In genomic region chr3:88546674-88547418, GRCm38 (mm10) we compare ENCODE assay signal across 21 mouse cellular contexts. TPM values are rescaled to one million over a fixed set of nuclear protein-coding genes. Genes with fewer than 3 reads are reported as not detected.
DNase-seq lines count a peak whose midpoint lies in the region; ATAC-seq lines count a peak whose summit lies in the region.
"Had no signal": no experiment of that assay in that cellular context is flagged by ENCODE, and none has a peak within 500 bp of the region (broad histone marks: within the 10 kb centered on the region; RNA-seq: fewer than 3 reads in every experiment).

No protein-coding gene starts in this region.

- no peak overlapping the region for H3K9ac ChIP-seq in midbrain, embryonic 11.5 days (ENCODE audit: low read length)
- H3K9ac ChIP-seq in midbrain, embryonic 13.5 days (replicated peaks): no peak overlapping the region
- no peak overlapping the region for H3K9ac ChIP-seq in intestine, embryonic 16.5 days (ENCODE audit: low read depth, low read length)
- H3K9ac ChIP-seq: heart, embryonic 13.5 days; hindbrain, embryonic 13.5 days had no signal

- H3K4me1 ChIP-seq in heart, embryonic 10.5 days: peaks cover 33% of the 10 kb centered on the region
- H3K4me1 ChIP-seq in midbrain, embryonic 11.5 days (ENCODE audit: control insufficient read depth, insufficient read depth, low read length): peaks cover 3% of the 10 kb centered on the region
- peaks cover 31% of the 10 kb centered on the region for H3K4me1 ChIP-seq in midbrain, embryonic 13.5 days (replicated peaks)
- peaks cover 10% of the 10 kb centered on the region for H3K4me1 ChIP-seq in intestine, embryonic 16.5 days (ENCODE audit: control insufficient read depth, insufficient read depth, low read length)

- DNase-seq in heart, embryonic 10.5 days (ENCODE audit: low spot score): peak; percentile 73
- DNase-seq in heart, adult 8-10 months (ENCODE audit: low spot score): no peak
- DNase-seq in midbrain, embryonic 11.5 days (ENCODE audit: low spot score, missing footprints): peak; percentile 51
- DNase-seq in adrenal gland, adult 8-10 months: no peak
- DNase-seq: adrenal gland, adult 2 months; cerebellum, postnatal 14 days; embryo, embryonic 11 days; gastrocnemius, postnatal 36 days; right cerebral cortex, postnatal 25 days had no signal

- H3K27me3 ChIP-seq in heart, embryonic 10.5 days (ENCODE audit: insufficient read depth, poor library complexity, severe bottlenecking): no peaks in the 10 kb centered on the region
- H3K27me3 ChIP-seq in midbrain, embryonic 11.5 days (ENCODE audit: control insufficient read depth, insufficient read depth, low read length): no peaks in the 10 kb centered on the region
- H3K27me3 ChIP-seq in midbrain, embryonic 13.5 days: no peaks in the 10 kb centered on the region
- H3K27me3 ChIP-seq in intestine, embryonic 16.5 days (replicated peaks; ENCODE audit: control insufficient read depth, insufficient read depth, low read length): no peaks in the 10 kb centered on the region
- H3K27me3 ChIP-seq: heart, embryonic 13.5 days; hindbrain, embryonic 13.5 days; megakaryocyte, embryonic 14.5 days had no signal

- H3K4me3 ChIP-seq in heart, embryonic 10.5 days: no peak overlapping the region
- no peak overlapping the region for H3K4me3 ChIP-seq in midbrain, embryonic 11.5 days (ENCODE audit: low read depth, low read length)
- no peak overlapping the region for H3K4me3 ChIP-seq in midbrain, embryonic 13.5 days (replicated peaks)
- peak overlapping the region; percentile 29 for H3K4me3 ChIP-seq in intestine, embryonic 16.5 days (ENCODE audit: low read length)
- H3K4me3 ChIP-seq: erythroblast, embryonic 14.5 days; heart, embryonic 13.5 days; hindbrain, embryonic 13.5 days; megakaryocyte, embryonic 14.5 days had no signal

- no peak overlapping the region for H3K27ac ChIP-seq in heart, embryonic 10.5 days
- no peak overlapping the region for H3K27ac ChIP-seq in midbrain, embryonic 11.5 days (ENCODE audit: low read depth, low read length)
- H3K27ac ChIP-seq in midbrain, embryonic 13.5 days: no peak overlapping the region
- H3K27ac ChIP-seq in intestine, embryonic 16.5 days (ENCODE audit: low read length): no peak overlapping the region; the same call in 1 of the 2 replicates
- H3K27ac ChIP-seq: heart, embryonic 13.5 days; hindbrain, embryonic 13.5 days had no signal

- 66% methylated on average over 6 of the region's 6 CpGs for WGBS in heart, embryonic 10.5 days
- 81% methylated on average over 6 of the region's 6 CpGs for WGBS in midbrain, embryonic 11.5 days
- WGBS in midbrain, embryonic 13.5 days: 84% methylated on average over 6 of the region's 6 CpGs
- 56% methylated on average over 6 of the region's 6 CpGs for WGBS in intestine, embryonic 16.5 days

- no peak for ATAC-seq in midbrain, embryonic 11.5 days (ENCODE audit: low FRiP score)
- ATAC-seq in midbrain, embryonic 13.5 days: no peak
- 0 out of 2 replicates have a peak, but pooled peaks have one; percentile 24 for ATAC-seq in intestine, embryonic 16.5 days
- ATAC-seq in frontal cortex, adult (ENCODE audit: low TSS enrichment): no peak
- ATAC-seq: forebrain, embryonic 16.5 days; inflammation-experienced regulatory T-cells, adult 6 months had no signal

- H3K9me3 ChIP-seq in heart, embryonic 10.5 days: no peaks in the 10 kb centered on the region
- H3K9me3 ChIP-seq in midbrain, embryonic 11.5 days (ENCODE audit: control insufficient read depth, low read length): no peaks in the 10 kb centered on the region
- H3K9me3 ChIP-seq in midbrain, embryonic 13.5 days: no peaks in the 10 kb centered on the region
- no peaks in the 10 kb centered on the region for H3K9me3 ChIP-seq in intestine, embryonic 16.5 days (ENCODE audit: control insufficient read depth, low read length)
- H3K9me3 ChIP-seq: heart, embryonic 13.5 days; hindbrain, embryonic 13.5 days; megakaryocyte, embryonic 14.5 days had no signal

- H3K4me2 ChIP-seq in midbrain, embryonic 11.5 days: no peak overlapping the region
- H3K4me2 ChIP-seq in midbrain, embryonic 13.5 days (replicated peaks): no peak overlapping the region
- H3K4me2 ChIP-seq in intestine, embryonic 16.5 days (ENCODE audit: low read depth, low read length): peak overlapping the region; percentile 50
- H3K4me2 ChIP-seq: heart, embryonic 13.5 days; hindbrain, embryonic 13.5 days had no signal

- H3K36me3 ChIP-seq in heart, embryonic 10.5 days: peaks cover 16% of the 10 kb centered on the region
- H3K36me3 ChIP-seq in midbrain, embryonic 11.5 days (ENCODE audit: control insufficient read depth, insufficient read depth, low read length): no peaks in the 10 kb centered on the region
- H3K36me3 ChIP-seq in midbrain, embryonic 13.5 days: 0 out of 2 replicates have a peak, but pooled peaks cover 4% of the 10 kb centered on the region
- H3K36me3 ChIP-seq in intestine, embryonic 16.5 days (ENCODE audit: control insufficient read depth, insufficient read depth, low read length): no peaks in the 10 kb centered on the region
- H3K36me3 ChIP-seq: hindbrain, embryonic 13.5 days had no signal

RNA-seq across cellular contexts. Expression of gene Rab25, which starts 1.3 kb away (rescaled TPM):
- 1.1 and 1.6 TPM in 2 replicates for polyA plus RNA-seq in heart, embryonic 10.5 days (2016; fragmentation: Nextera tagmentation; extraction: Ambion mirVana)
- total RNA-seq in heart, adult 8-10 months (2022): not detected
- polyA plus RNA-seq in midbrain, embryonic 11.5 days (2014; fragmentation: Nextera tagmentation; extraction: Ambion mirVana): 0.25 and 0.86 TPM in 2 replicates
- polyA plus RNA-seq in midbrain, embryonic 13.5 days (2015; fragmentation: Nextera tagmentation; extraction: Ambion mirVana): not detected in 2 replicates
- polyA plus RNA-seq in intestine, embryonic 16.5 days (2015; fragmentation: Nextera tagmentation; extraction: Ambion mirVana): 102 and 109 TPM in 2 replicates
- not detected for total RNA-seq in adrenal gland, adult 8-10 months (2022)
- total RNA-seq: adrenal gland, adult 2 months; gastrocnemius, postnatal 36 days; heart, postnatal 25 days; layer of hippocampus, postnatal 25 days; left cerebral cortex, postnatal 14 days had no signal
- polyA plus RNA-seq: erythroblast, embryonic 14.5 days; forebrain, embryonic 16.5 days; hindbrain, embryonic 13.5 days; inflammation-experienced regulatory T-cells, adult 6 months had no signal

RNA-seq across cellular contexts. Expression of gene Lamtor2, which starts 6.0 kb away (rescaled TPM):
- 154 and 190 TPM in 2 replicates for polyA plus RNA-seq in heart, embryonic 10.5 days (2016; fragmentation: Nextera tagmentation; extraction: Ambion mirVana)
- total RNA-seq in heart, adult 8-10 months (2022): 100 to 1,000 TPM; 104 to 116 (median 107) TPM
- 87.2 and 103 TPM in 2 replicates for polyA plus RNA-seq in midbrain, embryonic 11.5 days (2014; fragmentation: Nextera tagmentation; extraction: Ambion mirVana)
- 181 and 182 TPM in 2 replicates for polyA plus RNA-seq in midbrain, embryonic 13.5 days (2015; fragmentation: Nextera tagmentation; extraction: Ambion mirVana)
- 244 and 256 TPM in 2 replicates for polyA plus RNA-seq in intestine, embryonic 16.5 days (2015; fragmentation: Nextera tagmentation; extraction: Ambion mirVana)
- total RNA-seq in adrenal gland, adult 8-10 months (2022): 100 to 1,000 TPM; 138 to 164 (median 144) TPM

RNA-seq across cellular contexts. Expression of gene Ubqln4, which starts 6.7 kb away (rescaled TPM):
- 49.5 and 62.2 TPM in 2 replicates for polyA plus RNA-seq in heart, embryonic 10.5 days (2016; fragmentation: Nextera tagmentation; extraction: Ambion mirVana)
- total RNA-seq in heart, adult 8-10 months (2022): 10 to 100 TPM; 68.8 to 90.5 (median 77.6) TPM
- 72.4 and 73.0 TPM in 2 replicates for polyA plus RNA-seq in midbrain, embryonic 11.5 days (2014; fragmentation: Nextera tagmentation; extraction: Ambion mirVana)
- polyA plus RNA-seq in midbrain, embryonic 13.5 days (2015; fragmentation: Nextera tagmentation; extraction: Ambion mirVana): 39.1 and 46.7 TPM in 2 replicates
- polyA plus RNA-seq in intestine, embryonic 16.5 days (2015; fragmentation: Nextera tagmentation; extraction: Ambion mirVana): 37.2 and 38.9 TPM in 2 replicates
- 10 to 100 TPM; 64.1 to 81.3 (median 66.7) TPM for total RNA-seq in adrenal gland, adult 8-10 months (2022)

RNA-seq across cellular contexts. Expression of gene Mex3a, which starts 14.7 kb away (rescaled TPM):
- polyA plus RNA-seq in heart, embryonic 10.5 days (2016; fragmentation: Nextera tagmentation; extraction: Ambion mirVana): 11.6 and 22.8 TPM in 2 replicates
- total RNA-seq in heart, adult 8-10 months (2022): under 1 TPM; 0.28 to 0.44 (median 0.33) TPM
- polyA plus RNA-seq in midbrain, embryonic 11.5 days (2014; fragmentation: Nextera tagmentation; extraction: Ambion mirVana): 44.5 and 45.1 TPM in 2 replicates
- 49.5 and 51.5 TPM in 2 replicates for polyA plus RNA-seq in midbrain, embryonic 13.5 days (2015; fragmentation: Nextera tagmentation; extraction: Ambion mirVana)
- polyA plus RNA-seq in intestine, embryonic 16.5 days (2015; fragmentation: Nextera tagmentation; extraction: Ambion mirVana): 6.5 and 7.3 TPM in 2 replicates
- 1 to 10 TPM; 2.8 to 4.3 (median 3.9) TPM for total RNA-seq in adrenal gland, adult 8-10 months (2022)

RNA-seq across cellular contexts. Expression of gene Ssr2, which starts 28.8 kb away (rescaled TPM):
- polyA plus RNA-seq in heart, embryonic 10.5 days (2016; fragmentation: Nextera tagmentation; extraction: Ambion mirVana): 184 and 207 TPM in 2 replicates
- 10 to 100 TPM; 60.4 to 67.0 (median 64.4) TPM for total RNA-seq in heart, adult 8-10 months (2022)
- 154 and 157 TPM in 2 replicates for polyA plus RNA-seq in midbrain, embryonic 11.5 days (2014; fragmentation: Nextera tagmentation; extraction: Ambion mirVana)
- 142 and 148 TPM in 2 replicates for polyA plus RNA-seq in midbrain, embryonic 13.5 days (2015; fragmentation: Nextera tagmentation; extraction: Ambion mirVana)
- 371 and 377 TPM in 2 replicates for polyA plus RNA-seq in intestine, embryonic 16.5 days (2015; fragmentation: Nextera tagmentation; extraction: Ambion mirVana)
- 100 to 1,000 TPM; 139 to 217 (median 172) TPM for total RNA-seq in adrenal gland, adult 8-10 months (2022)

Comparison
In these comparisons a context has a peak if more than half of its experiments do, and no peak if none do; other contexts are left out.
1. DNase-seq: peak in heart, embryonic 10.5 days (single experiment) and midbrain, embryonic 11.5 days (single experiment); none in heart, adult 8-10 months (single experiment) and adrenal gland, adult 8-10 months (single experiment).
2. RNA of gene Rab25, which starts 1.3 kb away (polyA plus RNA-seq): 102 to 109 TPM in intestine, embryonic 16.5 days; 1.1 to 1.6 TPM in heart, embryonic 10.5 days, 0.25 to 0.86 TPM in midbrain, embryonic 11.5 days and not detected in midbrain, embryonic 13.5 days; every median in the first group is over 10 times any median in the second.